Mouse (Mus musculus) cortical plate, adult 2 months (tissue): ENCODE results near the gene Csnk1e. TPM values are rescaled to one million over a fixed set of nuclear protein-coding genes. Genes with fewer than 3 reads are reported as not detected.

Experiments used
- H3K27ac ChIP-seq: fragments of 200-500 bp; 2 replicates; pipeline ENCODE4 v1.5.1; 2012; ENCODE audit warnings: low read length, control low read depth, inconsistent platforms; ENCODE audit not compliant: insufficient read depth
- H3K4me1 ChIP-seq: fragments of 200-500 bp; 2 replicates; pipeline ENCODE4 v1.6.1; 2011; ENCODE audit warnings: low read length; ENCODE audit not compliant: control insufficient read depth, insufficient read depth
- H3K4me3 ChIP-seq: fragments of 200-500 bp; 2 replicates; pipeline ENCODE4 v1.5.1; 2011; ENCODE audit warnings: mild to moderate bottlenecking, low read length, control low read depth; ENCODE audit not compliant: insufficient read depth
- CTCF ChIP-seq: fragments of 200-500 bp; IDR thresholded peaks from 2 replicates; pipeline ENCODE4 v1.5.1; 2011; ENCODE audit warnings: mild to moderate bottlenecking, control low read depth, low read length; ENCODE audit not compliant: insufficient read depth; ENCODE audit errors: extremely low read depth
- POLR2A ChIP-seq: fragments of 200-500 bp; IDR thresholded peaks from 2 replicates; pipeline ENCODE4 v1.6.1; 2011; ENCODE audit warnings: mild to moderate bottlenecking, low read length, control low read depth; ENCODE audit not compliant: insufficient read depth; ENCODE audit errors: extremely low read depth
- polyA plus RNA-seq: library from polyadenylated mRNA; depleted of rRNA; stranded (reverse); fragments of >200 nt; gene quantifications from 2 replicates; pipeline ENCODE4 v1.2.3, GENCODE M21; 2012

Csnk1e gene
- polyA plus RNA-seq, 1 experiment: 194 TPM

DNA sequence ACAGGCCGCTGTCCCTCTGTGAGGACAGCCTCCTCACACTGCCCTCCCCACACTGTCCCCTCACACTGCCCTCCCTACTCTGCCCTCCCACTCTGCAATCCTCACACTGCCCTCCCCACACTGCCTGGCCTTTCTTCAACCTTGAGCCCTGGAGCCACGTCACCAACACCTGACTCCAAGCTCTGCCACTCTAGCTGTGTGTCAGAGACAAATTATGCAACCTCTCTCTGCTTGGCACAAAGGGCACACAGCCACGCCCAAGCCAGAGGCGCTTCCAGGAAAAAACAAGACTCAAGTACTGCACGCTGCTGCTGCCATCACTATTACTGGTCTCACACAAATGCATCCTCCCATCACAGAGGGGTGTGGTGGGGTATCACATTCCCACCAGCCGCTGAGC is 64.9 kb downstream of the Csnk1e start:
- Histone ChIP-seq H3K27ac (no peak overlapping the region), H3K4me3 (no peak overlapping the region), H3K4me1 (peaks cover 36% of the 10 kb centered on the region)
- TF ChIP-seq CTCF (no peak), POLR2A (no peak)

DNA sequence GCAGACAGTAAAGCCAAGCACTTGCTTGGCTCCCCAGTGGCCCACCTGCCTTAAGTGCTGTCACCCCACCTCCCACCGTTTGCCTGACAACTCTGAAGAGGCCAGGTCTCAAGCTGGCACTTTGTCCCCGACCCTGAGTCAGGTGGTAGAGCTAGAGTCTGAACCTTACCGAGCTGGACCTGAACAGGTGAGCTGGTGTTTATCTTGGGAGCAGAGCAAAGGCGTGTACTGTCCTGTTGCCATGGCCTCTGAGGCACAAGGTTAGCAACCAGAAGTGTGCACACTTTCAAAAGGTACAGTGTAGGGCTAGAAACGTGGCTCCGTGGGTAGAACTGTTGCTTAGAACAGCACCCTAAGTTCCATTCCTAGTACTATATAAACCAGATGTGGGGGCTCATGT is 67.2 kb downstream of the Csnk1e start:
- no peak overlapping the region for H3K27ac ChIP-seq
- no peak overlapping the region for H3K4me3 ChIP-seq
- H3K4me1 ChIP-seq: peaks cover 24% of the 10 kb centered on the region
- no peak for TF ChIP-seq POLR2A
- no peak for TF ChIP-seq CTCF

DNA sequence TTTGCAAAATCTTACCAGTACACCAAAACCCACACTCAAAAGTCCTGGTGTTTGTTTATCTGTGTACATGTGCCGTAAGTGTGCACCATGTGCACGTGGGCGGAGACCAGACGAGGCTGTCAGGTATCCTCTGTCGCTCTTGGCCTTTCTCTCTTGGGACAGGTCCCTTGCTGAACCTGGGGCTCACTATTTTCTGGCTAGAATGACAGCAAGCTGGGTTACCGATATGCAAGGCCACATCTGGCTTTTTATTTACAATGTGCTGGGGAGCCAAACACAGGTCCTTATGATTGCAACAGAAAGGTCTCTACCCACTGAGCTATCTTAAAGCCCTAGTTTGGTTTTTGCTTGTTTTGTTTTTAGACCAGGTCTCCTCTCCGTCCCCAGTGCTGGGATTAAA is 67.8 kb downstream of the Csnk1e start:
- Histone ChIP-seq H3K4me3 (no peak overlapping the region), H3K4me1 (peaks cover 24% of the 10 kb centered on the region), H3K27ac (no peak overlapping the region; the same call in 1 of the 2 replicates)
- no peak for TF ChIP-seq CTCF

DNA sequence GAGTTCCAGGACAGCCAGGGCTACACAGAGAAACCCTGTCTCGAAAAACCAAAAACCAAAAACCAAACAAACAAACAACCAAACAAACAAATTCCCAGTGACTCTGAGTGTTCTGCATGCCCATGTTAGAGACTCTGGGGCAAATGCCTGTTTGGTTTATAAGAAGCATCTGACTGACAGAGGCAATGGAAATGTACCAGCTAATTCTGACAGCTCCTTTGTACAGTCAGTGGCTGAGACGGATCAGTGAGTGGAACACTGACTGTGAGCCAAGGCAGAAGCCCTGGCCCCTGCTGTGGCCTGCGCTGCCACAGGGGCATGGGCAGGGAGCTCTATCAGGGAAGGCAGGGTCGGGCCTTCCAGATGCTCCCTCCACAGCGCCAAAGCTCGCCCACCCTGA is 68.3 kb downstream of the Csnk1e start:
- peaks cover 24% of the 10 kb centered on the region for H3K4me1 ChIP-seq
- H3K27ac ChIP-seq: peak overlapping the region; percentile 8; the same call in 1 of the 2 replicates
- no peak overlapping the region for H3K4me3 ChIP-seq
- TF ChIP-seq POLR2A (no peak), CTCF (no peak)

DNA sequence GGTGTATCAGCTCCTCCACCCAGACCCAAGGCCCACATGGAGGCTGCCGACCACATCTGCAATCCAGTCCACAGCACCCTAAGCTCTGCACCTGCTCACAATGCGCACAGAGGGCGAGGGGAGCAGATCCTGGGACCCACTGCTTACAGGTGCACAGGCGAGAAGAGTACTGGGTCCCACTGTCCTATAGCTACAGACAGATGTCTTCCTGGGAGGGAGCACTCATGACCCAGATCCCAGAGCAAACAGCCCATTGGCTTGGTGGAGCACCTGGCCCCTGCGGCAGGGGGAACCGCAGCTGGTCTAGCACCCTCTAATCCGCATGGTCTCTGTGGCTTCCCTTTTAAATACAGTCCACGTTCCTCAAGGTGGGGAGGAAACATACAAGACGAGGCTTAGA is 73.7 kb downstream of the Csnk1e start:
- peak overlapping the region; percentile 78 for H3K27ac ChIP-seq
- H3K4me1 ChIP-seq: peaks cover 12% of the 10 kb centered on the region
- TF ChIP-seq POLR2A (no peak), CTCF (no peak)
- H3K4me3 ChIP-seq: no peak overlapping the region

DNA sequence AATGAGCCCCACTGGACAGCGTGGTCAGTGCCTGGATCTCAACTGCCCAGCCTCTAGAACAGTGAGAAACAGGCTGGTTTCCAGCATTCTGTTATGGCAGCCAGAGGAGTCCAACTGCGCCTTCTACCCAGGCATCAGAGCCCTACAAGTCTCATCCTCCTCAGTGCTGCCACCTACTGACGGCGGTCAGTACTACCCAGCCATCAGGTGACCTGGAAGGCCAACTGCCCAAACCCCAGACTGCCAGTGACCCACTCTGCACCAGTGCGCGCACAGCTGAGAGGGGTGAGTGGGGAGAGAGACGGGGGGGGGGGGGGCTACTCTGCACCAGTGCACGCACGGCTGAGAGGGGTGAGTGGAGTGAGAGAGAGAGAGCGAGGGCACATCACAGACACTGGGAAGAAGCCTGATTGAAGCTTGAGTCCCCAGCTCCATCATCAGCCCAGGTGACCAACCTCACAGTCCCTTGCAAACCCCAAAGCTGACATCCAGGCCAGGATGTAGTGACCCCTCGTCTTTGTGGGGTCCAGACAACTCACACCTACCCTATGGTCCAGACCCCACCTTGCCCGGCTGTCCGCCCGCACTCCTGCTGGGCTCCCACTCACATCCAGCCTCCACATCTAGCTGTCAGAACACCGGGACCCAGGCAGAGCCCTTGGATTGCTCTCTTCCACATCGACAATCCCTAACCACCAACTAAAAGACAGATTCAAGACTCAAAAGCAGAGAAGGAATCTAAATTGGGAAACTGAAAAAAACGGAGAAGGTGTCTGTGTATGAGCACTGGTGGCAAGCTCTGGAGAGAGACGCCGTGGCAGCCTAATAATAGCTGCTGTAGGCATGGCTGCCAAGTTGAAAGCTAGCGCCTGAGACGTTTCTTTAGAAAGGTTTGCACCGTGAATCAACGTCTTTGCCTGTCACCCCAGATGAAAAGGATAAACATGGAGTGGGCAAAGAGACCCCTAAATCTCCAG is 74.6 kb downstream of the Csnk1e start:
- TF ChIP-seq CTCF (peak; percentile 70), POLR2A (no peak)
- Histone ChIP-seq H3K27ac (peak overlapping the region; percentile 81), H3K4me1 (peaks cover 12% of the 10 kb centered on the region), H3K4me3 (no peak overlapping the region)

DNA sequence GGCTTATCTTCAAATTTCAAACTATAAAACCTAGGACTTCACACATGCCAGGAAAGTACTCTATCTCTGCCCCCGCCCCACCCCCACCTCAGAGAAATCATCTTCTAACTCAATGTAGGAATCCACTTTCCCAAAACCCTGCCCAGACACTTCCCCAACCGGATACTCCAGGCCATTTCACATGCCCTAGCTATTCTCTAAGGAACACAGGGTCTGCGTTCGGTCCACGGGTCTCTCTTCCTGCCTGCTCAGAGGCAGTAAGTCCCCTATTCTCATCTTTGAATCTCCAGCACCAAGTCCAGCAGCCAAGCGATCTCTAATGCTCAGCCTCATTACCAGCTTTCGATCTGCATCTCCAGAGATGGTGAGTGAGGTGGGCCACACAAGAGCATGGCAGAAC is 75.7 kb downstream of the Csnk1e start:
- Histone ChIP-seq H3K4me3 (no peak overlapping the region), H3K4me1 (peaks cover 12% of the 10 kb centered on the region), H3K27ac (no peak overlapping the region)
- TF ChIP-seq POLR2A: no peak
- no peak for TF ChIP-seq CTCF

DNA sequence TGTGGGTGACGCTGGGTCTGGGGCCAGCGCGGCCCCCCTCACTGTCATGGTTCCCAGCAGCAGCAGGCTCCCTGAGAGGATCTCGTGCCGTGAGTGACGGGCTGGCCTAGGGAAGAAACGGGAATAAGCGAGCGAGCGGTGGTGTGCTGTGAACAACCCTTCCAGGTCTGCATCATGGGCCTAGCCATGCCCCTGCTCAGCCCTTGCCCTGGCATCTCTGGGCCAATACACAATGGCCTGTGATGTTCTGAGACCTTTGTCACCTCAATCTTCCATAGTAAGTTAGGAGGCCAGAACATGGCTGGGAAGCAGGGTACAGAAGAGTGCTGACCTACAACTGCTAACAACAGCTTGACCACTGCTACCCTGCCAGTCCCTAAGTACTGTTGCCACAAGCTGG is 76.8 kb downstream of the Csnk1e start:
- TF ChIP-seq POLR2A (no peak), CTCF (no peak)
- no peak overlapping the region for H3K4me3 ChIP-seq

DNA sequence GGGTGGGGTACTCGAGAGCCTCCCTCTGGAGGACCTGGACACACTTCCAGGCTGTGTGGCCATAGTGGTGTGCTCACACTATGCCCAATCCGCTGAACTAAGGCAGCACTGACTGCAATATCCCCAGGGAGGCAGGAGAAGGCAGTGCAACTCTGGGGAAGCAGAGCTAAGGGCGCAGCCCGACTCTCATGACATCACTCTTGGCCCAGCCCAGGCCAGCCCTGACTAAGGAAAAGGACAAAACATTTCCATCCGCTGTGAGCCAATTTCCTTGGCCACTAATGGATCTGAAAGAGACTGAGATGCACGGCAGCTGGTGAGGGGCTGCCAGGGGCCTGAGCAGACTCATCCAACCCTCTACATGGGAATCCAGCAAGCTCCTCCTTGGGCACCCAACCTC is 77.7 kb downstream of the Csnk1e start:
- Histone ChIP-seq H3K27ac (0 out of 2 replicates have a peak overlapping the region, but pooled peaks have one; percentile 4), H3K4me3 (no peak overlapping the region), H3K4me1 (peaks cover 12% of the 10 kb centered on the region)
- TF ChIP-seq CTCF (peak; percentile 52), POLR2A (no peak)

More for the DNA sequence above, 76.8 kb downstream of the Csnk1e start:
- Histone ChIP-seq H3K27ac (no peak overlapping the region), H3K4me1 (peaks cover 12% of the 10 kb centered on the region)

DNA sequence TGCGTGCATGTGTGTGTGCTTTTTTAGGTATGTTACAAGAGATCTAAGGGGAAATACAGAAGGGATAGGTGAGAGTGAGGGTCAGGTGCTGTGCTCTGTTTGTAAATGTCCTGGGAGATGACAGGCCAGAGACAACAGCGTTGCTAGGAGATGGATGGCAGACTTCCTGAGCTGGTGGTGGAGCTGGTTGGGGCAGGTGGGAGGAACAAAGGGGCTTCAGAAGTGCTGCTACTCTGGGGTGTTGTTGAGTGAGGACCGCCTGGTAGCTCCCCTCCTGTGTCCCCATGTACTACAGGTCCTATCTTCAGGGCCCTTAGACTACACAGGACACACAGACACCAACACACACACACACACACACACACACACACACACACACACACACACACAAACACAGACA is 80.6 kb downstream of the Csnk1e start:
- no peaks in the 10 kb centered on the region for H3K4me1 ChIP-seq
- TF ChIP-seq POLR2A (no peak), CTCF (no peak)
- no peak overlapping the region for H3K4me3 ChIP-seq
- no peak overlapping the region for H3K27ac ChIP-seq
